Mouse (Mus musculus) lung, postnatal 10 days (tissue): Measurements from ENCODE around the gene Majin.

Source experiments
- DNase-seq: peaks from one replicate; pipeline ENCODE4 v3.0.0; 2021

Gene Majin

DNA sequence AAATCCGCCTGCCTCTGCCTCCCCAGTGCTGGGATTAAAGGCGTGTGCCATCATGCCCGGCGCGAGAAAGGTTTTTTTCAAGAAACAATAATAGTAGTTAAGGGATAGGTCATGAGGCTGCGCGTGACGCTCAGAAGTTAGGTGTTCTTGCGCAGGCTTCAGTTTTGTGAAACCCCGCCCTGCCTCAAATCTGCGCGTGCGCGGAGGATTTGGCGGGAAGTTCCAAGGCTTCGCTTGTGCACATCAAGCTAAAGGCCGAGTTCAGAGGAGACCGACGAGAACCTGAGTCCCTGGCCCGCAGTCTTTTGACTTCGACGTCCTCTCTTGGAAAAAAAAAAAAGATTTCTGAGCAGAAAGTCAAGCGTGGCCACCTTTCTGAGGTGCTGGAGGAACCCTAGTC lies at the start of gene Majin:
TSS of gene Majin (plus strand) at position 258 of the 400 bp plus-strand sequence.
- no peak for DNase-seq

DNA sequence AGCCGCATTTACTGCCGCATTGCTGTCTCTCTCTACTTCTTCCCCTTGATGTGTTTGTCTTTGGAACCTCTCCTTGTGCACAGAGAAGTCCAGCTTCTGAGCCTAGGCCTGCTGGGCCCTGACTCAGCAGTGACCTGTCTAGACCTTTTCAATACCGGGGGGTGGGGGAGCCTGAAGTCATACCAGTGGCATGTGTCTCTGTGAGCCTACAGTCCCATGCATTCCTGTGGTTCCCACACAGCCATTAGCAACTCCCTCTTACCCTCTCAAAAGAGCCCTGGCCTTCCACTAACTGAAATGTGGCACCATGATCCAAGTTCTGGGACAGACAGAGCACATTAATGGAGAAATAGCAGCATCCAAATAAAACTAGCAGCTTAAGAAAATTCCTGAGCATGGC lies 47.8 kb upstream of the Majin start:
- no peak for DNase-seq

DNA sequence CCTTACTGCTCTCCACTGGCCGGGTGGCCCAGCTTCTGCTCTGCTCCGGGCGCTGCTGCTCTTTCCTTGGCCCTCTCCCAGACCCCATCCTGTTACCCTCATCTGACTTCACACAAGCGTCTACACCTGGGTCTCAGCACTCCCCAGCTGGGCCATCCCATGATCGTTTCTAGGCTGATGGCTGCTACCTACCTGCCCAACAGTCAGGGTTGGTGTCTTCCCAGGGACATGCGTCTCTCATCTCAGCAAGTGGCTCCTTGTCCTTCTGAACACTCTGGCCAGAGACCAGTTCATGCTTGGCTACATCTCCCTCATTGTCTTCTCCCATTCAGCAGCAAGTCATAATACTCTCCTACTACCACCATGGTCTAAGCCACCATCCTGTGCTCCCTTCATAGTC lies 44.5 kb upstream of the Majin start:
- DNase-seq = no peak

DNA sequence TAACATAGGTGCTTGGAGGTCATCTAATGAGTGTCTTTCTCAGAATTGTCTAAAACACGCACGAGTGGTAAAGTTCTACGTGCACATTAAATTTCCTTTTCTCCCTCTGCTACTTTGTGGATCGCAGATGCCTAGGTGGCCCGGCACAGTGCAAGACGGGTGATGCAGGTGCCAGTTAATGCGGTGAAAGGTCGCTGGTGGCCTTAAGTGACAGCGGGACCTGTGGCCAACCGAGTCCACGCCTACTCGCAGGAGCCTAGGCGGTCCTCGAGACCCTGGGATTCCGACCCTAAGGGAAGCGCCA lies 43.9 kb upstream of the Majin start:
- DNase-seq = no peak

DNA sequence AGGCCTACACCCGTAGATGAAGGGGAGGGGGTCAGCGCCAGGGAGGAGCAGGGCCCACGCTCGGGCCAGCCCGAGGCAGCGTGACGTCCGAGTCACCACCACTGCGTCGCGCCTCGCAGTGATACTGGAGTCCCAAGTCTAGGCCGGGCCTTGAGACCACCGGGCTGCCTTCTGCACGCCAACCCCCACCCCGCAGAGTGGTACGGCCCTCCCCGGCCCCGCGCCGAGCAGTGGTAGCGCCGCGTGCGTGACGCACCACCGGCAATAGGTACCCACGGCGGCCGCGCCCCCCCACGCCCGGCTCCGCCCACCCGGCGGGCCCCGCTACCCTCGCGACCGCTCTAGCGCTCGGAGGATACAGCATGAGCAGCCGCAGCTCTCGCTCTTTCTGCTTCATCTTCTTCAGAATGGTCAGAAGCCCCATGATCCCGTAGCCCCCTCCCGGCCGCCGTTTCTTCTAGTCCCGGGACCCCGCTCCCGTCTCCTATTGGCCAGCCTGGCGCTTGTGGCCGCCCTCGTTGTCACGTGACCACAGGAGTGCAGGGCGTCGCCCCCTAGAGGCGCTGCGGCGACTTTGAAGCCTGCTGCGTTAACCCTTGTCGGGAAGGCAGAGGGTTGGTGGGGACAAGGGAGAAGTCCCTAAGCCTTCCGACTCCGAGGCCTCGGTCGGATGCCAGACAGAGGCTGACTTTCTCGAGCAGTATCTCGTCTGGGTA lies 43.4 kb upstream of the Majin start, which contains the start of gene Batf2:
TSS of gene Batf2 (plus strand) at position 306 of the 716 bp plus-strand sequence.
- DNase-seq = peak; percentile 95

DNA sequence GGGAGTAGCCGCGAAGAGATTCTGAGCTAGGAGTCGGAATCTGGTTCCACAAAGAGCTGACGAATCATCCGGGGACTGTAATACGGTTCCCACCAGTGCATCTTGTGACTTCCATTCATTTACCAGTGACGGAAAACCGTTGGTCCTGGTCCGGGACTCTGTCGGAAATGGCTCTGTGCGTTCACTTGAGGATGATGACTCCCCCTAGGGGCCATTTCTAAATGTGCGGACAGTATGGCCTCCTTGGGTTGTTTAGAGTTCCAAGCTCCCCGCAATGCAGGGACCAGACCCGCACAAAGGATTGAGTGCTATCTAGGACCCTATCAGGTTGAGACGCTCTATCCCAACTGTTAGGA lies 42.8 kb upstream of the Majin start, which contains the start of gene Arl2:
TSS of gene Arl2 (minus strand) at position 155 of the 356 bp plus-strand sequence.
- peak; percentile 93 for DNase-seq

DNA sequence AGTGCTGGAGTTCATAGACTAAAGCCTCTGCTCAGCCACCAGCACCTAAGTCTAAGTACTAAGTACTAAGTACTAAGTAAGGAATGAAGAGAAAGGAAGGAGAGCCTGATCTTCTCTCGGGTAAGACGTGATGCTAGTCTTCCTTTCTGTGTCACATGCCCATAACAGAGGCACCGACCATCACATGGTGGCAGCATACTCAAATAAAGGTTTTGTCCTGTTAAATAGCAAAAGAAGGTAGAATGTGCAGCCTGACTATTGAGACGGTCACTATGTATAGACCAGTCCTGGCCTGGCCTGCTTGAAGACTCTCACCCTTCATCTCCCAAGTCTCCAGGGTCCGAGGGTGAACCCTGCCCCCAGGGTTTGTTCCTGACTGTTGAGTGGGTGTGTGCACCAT lies 39.3 kb upstream of the Majin start:
- DNase-seq = no peak

DNA sequence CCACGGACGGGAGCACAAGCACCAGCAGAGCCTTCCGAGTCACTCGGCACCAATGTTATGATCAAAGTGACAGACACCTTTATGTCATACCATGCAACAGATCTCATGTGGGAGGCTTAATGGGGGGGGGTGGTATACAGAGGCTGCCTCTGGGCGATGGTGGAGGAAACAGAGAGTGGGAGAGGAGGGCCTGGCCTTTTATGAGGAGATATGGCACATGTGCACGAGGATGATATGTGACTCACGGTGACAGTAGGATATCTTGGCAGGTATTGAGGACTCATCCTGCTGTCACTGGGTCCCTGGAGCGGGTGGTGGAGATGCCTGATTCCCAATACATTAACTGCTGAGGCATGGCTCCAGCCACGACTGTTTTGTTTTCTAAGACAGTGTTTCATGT lies 29.0 kb upstream of the Majin start:
- no peak for DNase-seq

DNA sequence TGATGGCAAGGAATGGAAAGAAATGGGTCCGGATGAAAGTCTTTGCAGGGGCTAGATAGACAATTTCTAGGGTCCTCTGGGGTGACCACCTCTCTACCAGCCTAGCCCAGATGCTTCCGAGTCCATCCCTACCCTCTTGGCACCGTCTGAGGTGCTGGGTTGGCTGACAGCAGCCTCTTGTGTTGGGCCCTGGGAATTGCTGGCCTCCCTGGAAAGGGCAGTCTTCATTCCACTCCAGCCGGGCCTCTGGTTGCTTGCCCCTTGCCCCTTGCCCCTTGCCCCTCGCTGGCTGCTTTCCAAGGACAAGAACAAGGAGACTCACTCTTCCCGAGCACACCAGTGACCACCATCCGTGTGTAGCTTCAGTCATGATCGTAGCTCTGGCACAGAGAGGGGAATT lies 27.8 kb upstream of the Majin start:
- peak; percentile 29 for DNase-seq

DNA sequence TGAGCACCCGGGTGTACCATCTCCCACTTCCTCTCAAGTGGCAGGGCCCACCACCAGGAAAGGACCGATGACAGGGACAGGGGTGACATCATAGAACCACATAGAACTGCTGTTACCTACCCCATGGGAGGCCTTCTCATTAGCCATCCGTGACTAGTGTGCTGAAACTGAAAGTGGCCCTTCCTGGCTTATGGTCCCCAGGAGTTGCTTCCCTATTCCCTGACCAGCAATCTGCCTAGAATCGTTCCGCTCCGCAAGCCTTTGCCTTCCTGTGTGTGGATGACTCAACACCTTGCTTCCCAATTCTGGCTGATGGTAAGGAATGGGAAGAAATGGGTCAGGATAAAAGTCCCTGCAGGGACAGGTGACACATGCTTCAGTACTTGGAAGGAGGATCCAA lies 27.0 kb upstream of the Majin start:
- no peak for DNase-seq

DNA sequence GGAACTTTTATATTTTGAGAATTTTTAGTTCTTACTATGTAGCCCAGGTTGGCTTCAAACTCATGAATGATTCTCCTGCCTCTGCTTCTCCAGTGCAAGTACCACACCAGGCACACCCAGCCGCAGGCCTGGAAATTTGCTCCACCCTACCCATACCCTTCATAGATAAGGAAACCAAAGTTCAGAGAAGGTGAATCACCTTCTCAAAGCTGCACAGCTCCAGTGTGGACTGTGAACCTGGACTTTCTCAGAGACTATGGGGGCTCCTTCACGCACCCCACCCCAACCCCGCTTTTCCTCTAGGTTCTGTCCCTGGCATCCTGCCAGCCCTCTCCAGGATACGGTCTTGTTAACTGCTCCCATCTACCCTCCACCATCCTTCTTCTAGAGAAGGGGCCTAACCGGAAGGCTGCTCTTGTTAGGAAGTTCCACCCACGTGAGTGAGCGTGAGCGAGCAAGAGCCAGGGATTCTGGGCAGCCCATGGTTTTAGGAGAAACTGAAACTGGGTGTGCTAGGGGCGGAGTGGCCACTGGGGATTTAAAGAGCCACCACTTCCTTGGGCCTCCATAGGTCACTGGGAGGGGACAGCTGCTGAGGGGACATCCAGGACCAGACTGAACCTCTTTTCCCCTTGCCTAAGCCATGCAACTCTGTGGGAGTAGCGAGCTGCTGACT lies 20.2 kb upstream of the Majin start:
- peak; percentile 78 for DNase-seq

DNA sequence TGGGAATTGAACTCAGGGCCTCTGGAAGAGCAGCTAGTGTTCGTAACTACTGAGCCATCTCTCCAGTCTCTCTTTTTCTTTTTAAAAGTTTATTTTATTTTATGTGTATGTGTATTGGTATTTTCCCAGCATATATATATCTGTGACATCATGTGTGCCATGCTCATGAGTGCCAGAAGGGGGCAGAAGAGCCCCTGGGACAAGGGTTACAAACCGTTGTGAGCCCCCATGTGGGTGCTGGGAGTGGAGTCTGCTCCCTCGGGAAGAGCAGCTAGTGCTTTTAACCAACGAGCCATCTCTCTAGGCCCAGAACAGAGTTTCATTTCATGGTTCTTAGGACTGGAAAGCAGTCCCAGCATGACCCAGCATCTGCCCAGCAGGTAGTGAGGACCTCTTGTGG lies 17.4 kb upstream of the Majin start:
- no peak for DNase-seq

DNA sequence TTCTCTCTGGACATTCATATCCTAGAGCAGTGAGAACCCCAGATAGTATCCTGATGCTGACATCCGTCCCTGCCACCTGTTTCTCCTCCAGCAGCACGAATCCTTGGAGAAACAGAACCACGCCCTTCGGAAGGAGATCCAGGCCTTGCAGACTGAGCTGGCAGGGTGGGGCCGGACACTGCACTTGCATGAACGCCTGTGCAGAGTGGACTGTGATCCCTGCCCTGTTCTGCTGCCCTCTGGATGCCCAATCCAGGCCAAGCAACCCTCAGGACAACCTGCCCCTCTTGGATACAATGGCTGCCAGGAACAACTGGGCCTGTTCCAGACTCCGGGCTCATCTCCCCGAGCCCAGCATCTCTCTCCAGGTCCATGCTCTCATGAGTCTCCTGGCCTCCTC lies 13.0 kb upstream of the Majin start:
- no peak for DNase-seq

DNA sequence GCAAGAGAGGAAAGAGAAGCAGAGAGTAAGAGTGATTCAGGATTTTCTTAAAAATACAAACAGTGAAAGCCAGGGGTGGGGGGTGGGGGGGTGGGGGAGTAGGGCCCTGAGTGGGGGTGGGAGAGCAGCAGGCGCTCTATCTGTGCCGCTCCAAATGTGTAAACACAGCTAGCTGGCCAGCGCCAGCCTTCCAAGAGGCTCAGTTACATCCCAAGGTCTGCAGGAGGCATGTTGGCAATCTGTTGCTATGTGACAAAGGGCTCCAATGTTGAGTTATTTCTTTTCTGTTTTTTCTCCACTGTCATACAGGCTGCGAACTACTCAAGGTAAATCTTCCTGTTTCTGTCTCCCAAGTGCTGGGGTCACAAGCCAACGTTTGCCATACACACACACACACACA lies 9.4 kb upstream of the Majin start:
- DNase-seq = no peak

DNA sequence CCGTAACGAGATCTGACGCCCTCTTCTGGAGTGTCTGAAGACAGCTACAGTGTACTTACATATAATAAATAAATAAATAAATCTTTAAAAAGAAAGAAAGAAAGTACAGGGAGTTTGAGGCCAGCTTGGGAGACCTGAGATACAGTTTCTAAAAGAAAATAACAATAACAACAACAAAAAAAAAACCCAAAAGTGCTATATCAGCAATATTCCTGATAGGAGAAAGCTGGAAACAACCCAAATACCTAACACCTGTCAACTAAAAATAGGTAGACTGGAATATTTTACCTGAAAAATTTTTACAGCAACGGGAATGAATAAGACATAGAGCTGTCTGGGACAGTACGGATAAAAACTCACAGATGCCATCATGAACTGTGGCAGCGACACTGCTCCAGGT lies 5.4 kb upstream of the Majin start:
- DNase-seq = no peak

DNA sequence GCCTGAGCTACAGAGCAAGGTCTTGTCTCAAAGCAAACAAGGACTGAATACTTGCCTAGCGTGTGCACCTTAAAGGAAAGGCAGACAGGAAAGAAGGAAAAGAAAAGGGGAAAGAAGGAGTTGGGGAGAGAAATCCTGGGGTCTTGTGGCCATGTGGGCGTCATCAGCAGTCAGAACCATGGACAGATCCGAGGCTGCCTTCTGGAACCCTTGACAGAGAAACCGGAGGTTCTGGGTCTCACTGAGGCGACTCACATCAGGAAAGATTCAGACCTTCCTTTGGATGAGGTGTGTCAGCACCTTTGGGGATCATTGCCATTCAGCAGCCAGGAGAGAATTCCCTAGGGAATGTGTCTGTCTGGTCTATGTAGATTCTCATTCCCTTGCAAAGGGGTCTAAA lies 2.6 kb upstream of the Majin start:
- DNase-seq = no peak

DNA sequence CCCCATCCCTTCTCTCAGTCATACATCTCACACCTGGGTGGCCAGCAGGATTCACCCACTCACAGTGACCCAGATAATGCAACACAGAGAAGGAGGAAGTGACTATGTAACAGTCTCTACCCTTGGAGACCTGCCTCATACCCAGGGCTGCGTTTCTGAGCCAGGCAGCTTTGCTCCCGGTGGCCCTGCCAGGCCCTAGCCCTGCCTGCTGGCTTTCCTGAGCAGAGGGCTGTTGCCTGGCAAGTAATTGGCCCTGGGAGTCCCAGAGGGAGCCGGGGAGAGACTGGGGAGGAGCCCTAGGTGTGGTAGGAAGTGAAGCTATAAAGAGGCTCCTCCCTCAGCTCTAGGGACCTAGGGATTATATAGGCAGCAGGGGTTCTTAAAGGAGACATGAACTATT lies 1.7 kb upstream of the Majin start:
- no peak for DNase-seq

DNA sequence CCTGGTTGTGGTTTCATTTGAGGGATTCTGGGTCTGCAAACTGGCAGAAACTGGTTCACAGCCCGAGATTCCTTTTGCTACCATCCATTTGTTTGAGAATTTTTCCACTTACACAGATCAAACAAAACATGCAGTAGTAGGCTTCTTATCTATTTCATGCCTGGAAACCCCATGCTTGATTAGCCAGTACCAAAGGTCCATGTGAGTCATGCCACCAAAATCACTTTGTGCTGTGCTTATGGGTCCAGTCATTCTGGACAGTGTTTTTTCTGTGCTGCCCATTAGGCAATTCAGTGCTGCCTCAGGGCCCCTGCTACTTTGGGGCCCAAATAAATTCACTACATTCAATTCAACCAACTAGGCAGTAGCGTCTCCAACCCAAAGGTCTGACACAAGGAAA lies 20.1 kb downstream of the Majin start:
- DNase-seq = no peak

DNA sequence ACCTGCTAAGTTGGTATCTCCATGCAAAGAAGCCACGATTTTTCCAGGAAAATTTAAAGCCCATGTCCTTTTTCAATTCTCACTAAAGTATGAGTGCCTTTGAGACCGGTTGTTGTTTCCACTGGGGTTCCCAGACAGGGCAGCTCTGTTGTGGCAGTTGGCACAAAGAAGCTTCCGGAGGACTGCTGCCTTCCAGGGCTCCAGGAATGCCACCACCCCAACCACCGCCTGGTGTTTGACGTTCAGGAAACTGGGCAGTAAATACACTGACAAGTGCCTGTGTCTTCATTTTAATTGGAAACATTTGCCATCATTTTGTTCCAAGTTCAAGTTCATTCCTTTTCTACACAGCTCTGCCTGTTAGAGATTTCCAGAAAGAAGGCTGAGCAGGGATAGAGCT lies 22.5 kb downstream of the Majin start:
- DNase-seq = peak; percentile 71

DNA sequence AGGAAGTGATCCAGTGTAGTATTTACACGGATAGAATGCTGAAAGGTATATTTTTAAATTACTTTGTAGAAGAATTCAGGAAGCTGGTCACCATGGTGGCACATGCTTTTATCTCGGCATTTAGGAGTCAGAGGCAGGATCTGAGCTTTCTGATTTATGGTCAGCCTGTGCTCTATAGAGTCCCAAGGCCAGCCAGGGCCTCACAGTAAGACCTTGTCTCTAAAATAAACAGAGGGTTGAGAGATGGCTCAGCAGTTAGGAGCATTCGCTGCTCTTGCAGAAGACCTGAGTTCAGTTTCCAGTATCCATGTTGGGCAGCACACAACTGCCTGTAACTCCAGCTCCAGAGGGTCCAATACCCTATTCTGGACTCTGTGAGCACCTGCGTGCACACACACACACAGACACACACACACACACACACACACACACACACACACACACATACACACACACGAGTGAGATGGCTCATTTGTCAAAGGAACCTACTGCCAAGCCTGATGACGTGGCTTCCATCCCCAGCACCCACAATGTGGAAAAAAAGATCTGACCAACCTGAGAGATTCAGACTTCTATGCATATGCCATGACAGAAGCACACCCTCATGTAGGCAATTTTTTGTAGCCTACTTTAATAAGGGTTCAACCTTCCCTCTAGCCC lies 32.0 kb downstream of the Majin start:
- no peak for DNase-seq

DNA sequence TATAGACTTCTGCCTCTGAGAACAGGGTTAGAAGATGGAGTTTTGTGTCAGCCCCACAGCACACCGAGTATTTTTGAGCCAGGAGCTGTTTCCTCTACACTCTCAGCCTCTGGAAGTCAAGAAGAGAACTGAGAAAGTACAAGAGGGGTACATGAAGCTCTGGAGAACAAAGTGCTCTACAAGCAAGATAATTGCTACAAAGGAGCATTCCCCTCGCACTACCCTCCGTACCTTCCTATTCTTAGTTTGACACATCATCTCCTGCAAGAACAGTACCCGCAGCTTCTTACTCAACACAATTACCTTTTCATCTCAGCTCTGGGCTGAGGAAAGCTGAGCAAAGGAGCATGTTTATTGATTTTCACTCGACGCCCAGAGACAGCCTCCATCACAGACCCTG lies 34.4 kb downstream of the Majin start:
- DNase-seq = no peak

DNA sequence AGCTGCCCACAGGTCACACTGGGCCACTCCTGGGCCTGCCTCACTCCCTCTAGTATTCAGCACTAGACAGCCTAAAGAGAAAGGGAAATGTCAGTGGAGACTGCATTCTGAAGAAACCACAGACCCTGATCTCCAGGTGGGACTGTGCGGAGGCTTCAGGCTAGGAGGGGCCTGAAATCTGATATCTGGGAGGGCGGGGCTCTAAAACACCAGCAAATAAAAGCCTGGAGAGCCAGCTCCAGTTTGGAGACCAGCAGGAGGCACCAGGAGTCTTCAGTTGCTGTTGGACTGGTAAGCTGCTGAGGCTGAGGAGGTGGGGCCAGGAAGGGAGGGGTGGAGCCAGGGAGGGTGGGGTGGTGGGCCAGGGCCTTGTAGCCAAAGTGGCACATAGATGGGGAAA lies 41.9 kb downstream of the Majin start, which contains the start of gene Gpha2:
TSS of gene Gpha2 (plus strand) at position 246 of the 400 bp plus-strand sequence.
- peak; percentile 44 for DNase-seq

DNA sequence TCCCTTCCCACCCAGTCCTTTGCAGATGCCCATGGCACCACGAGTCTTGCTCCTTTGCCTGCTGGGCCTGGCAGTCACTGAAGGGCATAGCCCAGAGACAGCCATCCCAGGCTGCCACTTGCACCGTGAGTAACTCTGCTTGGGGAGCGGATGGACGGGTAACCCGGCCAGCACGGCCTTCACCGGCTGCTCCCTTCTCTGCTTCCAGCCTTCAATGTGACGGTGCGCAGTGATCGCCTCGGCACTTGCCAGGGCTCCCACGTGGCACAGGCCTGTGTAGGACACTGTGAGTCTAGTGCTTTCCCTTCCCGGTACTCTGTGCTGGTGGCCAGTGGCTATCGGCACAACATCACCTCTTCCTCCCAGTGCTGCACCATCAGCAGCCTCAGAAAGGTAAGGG lies 42.6 kb downstream of the Majin start:
- no peak for DNase-seq

DNA sequence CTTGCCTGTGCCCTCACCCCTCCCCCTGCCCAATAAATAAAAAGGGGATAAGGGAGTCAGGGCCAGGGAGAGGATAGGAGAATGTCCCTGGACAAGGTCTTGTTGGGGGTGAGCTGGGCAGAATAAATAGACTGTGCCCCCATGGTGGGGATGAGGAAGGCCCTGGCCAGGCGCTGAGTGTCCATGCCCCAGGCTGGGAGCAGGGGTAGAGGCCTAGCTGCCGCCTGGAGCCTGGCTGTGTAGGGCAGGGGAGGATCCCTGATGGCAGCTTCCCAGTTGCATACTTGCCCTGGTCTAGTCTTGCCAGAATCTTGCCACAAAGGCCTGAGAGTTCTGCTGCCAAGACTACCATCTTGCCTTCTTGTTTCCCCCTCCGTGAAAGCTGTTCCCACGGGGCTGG lies 43.7 kb downstream of the Majin start:
- no peak for DNase-seq
